Mouse (Mus musculus) myocyte (in vitro differentiated cells): ENCODE measurements at regions not wholly inside any gene's neighbourhood (a gene's known extent, or its start where the extent isn't known, plus 50 kb on each side); places are given as distances from the start of the nearest gene placed in this dataset.

Source experiments
- H3K27me3 ChIP-seq: one replicate; pipeline ENCODE4 v1.6.1; 2011; ENCODE audit not compliant: control insufficient read depth, insufficient read depth, insufficient read length
- H3K36me3 ChIP-seq: one replicate; pipeline ENCODE4 v1.6.1; 2011; ENCODE audit not compliant: control insufficient read depth, insufficient read depth
- H3K4me2 ChIP-seq: one replicate; pipeline ENCODE4 v1.6.1; 2011; ENCODE audit warnings: low read depth, control low read depth
- H3K4me3 ChIP-seq: one replicate; pipeline ENCODE4 v1.5.1; 2011; ENCODE audit warnings: mild to moderate bottlenecking, control low read depth, moderate library complexity
- H3K79me2 ChIP-seq: one replicate; pipeline ENCODE4 v1.6.1; 2011; ENCODE audit not compliant: control insufficient read depth, insufficient read depth
- H3ac ChIP-seq: one replicate; pipeline ENCODE4 v1.6.1; 2011; ENCODE audit not compliant: control insufficient read depth, insufficient read length
- CEBPB ChIP-seq: IDR thresholded peaks from 2 replicates; pipeline ENCODE4 v1.6.1; 2011; ENCODE audit warnings: mild to moderate bottlenecking, moderate library complexity; ENCODE audit not compliant: poor library complexity, insufficient read depth, severe bottlenecking
- E2F4 ChIP-seq: IDR thresholded peaks from one replicate; pipeline ENCODE4 v1.6.1; 2011; ENCODE audit warnings: mild to moderate bottlenecking, control low read depth, moderate library complexity; ENCODE audit not compliant: insufficient read depth
- MAX ChIP-seq: IDR thresholded peaks from one replicate; pipeline ENCODE4 v1.6.1; 2011; ENCODE audit warnings: low read depth, mild to moderate bottlenecking, control low read depth
- MYOD1 ChIP-seq, 3 experiments: IDR thresholded peaks; one replicate each; pipeline ENCODE4 v1.6.1; 2011; ENCODE audit warnings: control low read depth in 2 of 3, low read depth in 2 of 3, mild to moderate bottlenecking in 2 of 3, moderate library complexity in 1 of 3; ENCODE audit not compliant: insufficient read length in 2 of 3, control insufficient read depth in 1 of 3
- MYOG ChIP-seq, 3 experiments: IDR thresholded peaks; one replicate each; pipeline ENCODE4 v1.6.1; 2011; ENCODE audit warnings: control low read depth in 2 of 3, low read depth in 2 of 3, mild to moderate bottlenecking in 2 of 3; ENCODE audit not compliant: insufficient read length in 2 of 3, control insufficient read depth in 1 of 3, insufficient read depth in 1 of 3
- POLR2A ChIP-seq: IDR thresholded peaks from one replicate; pipeline ENCODE4 v1.6.1; 2011; ENCODE audit warnings: low read depth, mild to moderate bottlenecking, control low read depth, moderate library complexity; ENCODE audit not compliant: insufficient read length
- POLR2AphosphoS2 ChIP-seq: IDR thresholded peaks from one replicate; pipeline ENCODE4 v1.6.1; 2011; ENCODE audit warnings: low read depth, control low read depth; ENCODE audit not compliant: insufficient read length
- REST ChIP-seq: IDR thresholded peaks from one replicate; pipeline ENCODE4 v1.6.1; 2011; ENCODE audit warnings: mild to moderate bottlenecking, control low read depth, moderate library complexity; ENCODE audit not compliant: insufficient read depth, insufficient read length
- SRF ChIP-seq: IDR thresholded peaks from one replicate; pipeline ENCODE4 v1.6.1; 2011; ENCODE audit warnings: low read depth; ENCODE audit not compliant: control insufficient read depth, insufficient read length
- TCF12 ChIP-seq: IDR thresholded peaks from one replicate; pipeline ENCODE4 v1.6.1; 2011; ENCODE audit warnings: mild to moderate bottlenecking, control low read depth; ENCODE audit not compliant: poor library complexity, insufficient read depth, severe bottlenecking
- TCF3 ChIP-seq: IDR thresholded peaks from one replicate; pipeline ENCODE4 v1.6.1; 2011; ENCODE audit warnings: low read depth, control low read depth; ENCODE audit not compliant: insufficient read length
- USF1 ChIP-seq: IDR thresholded peaks from one replicate; pipeline ENCODE4 v1.6.1; 2011; ENCODE audit warnings: low read depth, mild to moderate bottlenecking, control low read depth, moderate library complexity

- no peaks in the 10 kb centered on the region for H3K36me3 ChIP-seq
- H3K27me3 ChIP-seq, result no peaks in the 10 kb centered on the region
- H3ac ChIP-seq, result no peak overlapping the region
- no peak for TF ChIP-seq MYOD1 (IDR thresholded peaks at IDR 0.05; ENCODE audit: control insufficient read depth in 1 of 3, insufficient read length in 2 of 3, low read depth in 2 of 3)
- no peak for TF ChIP-seq MYOG (IDR thresholded peaks at IDR 0.05; ENCODE audit: control insufficient read depth in 1 of 3, insufficient read depth in 1 of 3, insufficient read length in 2 of 3, low read depth in 2 of 3)
- no peak for TF ChIP-seq SRF
- H3K4me3 ChIP-seq, result no peak overlapping the region
- no peaks in the 10 kb centered on the region for H3K79me2 ChIP-seq
- no peak overlapping the region for H3K4me2 ChIP-seq
Measured at GRCm38 (mm10) chr10:118737064-118737463, 132.9 kb downstream of the Dyrk2 start.

GRCm38 (mm10) chr10:118739849-118740481 lies 130.0 kb downstream of the Dyrk2 start:
- TF ChIP-seq MYOG (IDR thresholded peaks at IDR 0.05; ENCODE audit: control insufficient read depth in 1 of 3, insufficient read depth in 1 of 3, insufficient read length in 2 of 3, low read depth in 2 of 3) (no peak), REST (no peak), SRF (no peak), POLR2A (no peak), POLR2AphosphoS2 (no peak)
- H3ac ChIP-seq, result no peak overlapping the region
- no peaks in the 10 kb centered on the region for H3K36me3 ChIP-seq
- H3K4me2 ChIP-seq, result no peak overlapping the region
- no peak overlapping the region for H3K4me3 ChIP-seq
- H3K79me2 ChIP-seq, result no peaks in the 10 kb centered on the region
- no peaks in the 10 kb centered on the region for H3K27me3 ChIP-seq

- Histone ChIP-seq H3K79me2 (no peaks in the 10 kb centered on the region), H3ac (no peak overlapping the region), H3K27me3 (no peaks in the 10 kb centered on the region), H3K4me3 (no peak overlapping the region), H3K4me2 (no peak overlapping the region), H3K36me3 (no peaks in the 10 kb centered on the region)
- TF ChIP-seq MYOD1 (IDR thresholded peaks at IDR 0.05; ENCODE audit: control insufficient read depth in 1 of 3, insufficient read length in 2 of 3, low read depth in 2 of 3) (no peak), CEBPB (no peak), USF1 (no peak), POLR2AphosphoS2 (no peak), REST (no peak), MYOG (IDR thresholded peaks at IDR 0.05; ENCODE audit: control insufficient read depth in 1 of 3, insufficient read depth in 1 of 3, insufficient read length in 2 of 3, low read depth in 2 of 3) (no peak), POLR2A (no peak), SRF (no peak), MAX (no peak)
Measured at GRCm38 (mm10) chr10:118743831-118744230, 126.2 kb downstream of the Dyrk2 start.

GRCm38 (mm10) chr10:118746719-118747395 lies 123.2 kb downstream of the Dyrk2 start:
- H3K79me2 ChIP-seq, result no peaks in the 10 kb centered on the region
- H3ac ChIP-seq, result no peak overlapping the region
- no peak overlapping the region for H3K4me3 ChIP-seq
- H3K4me2 ChIP-seq, result peak overlapping the region; percentile 58
- no peaks in the 10 kb centered on the region for H3K27me3 ChIP-seq
- H3K36me3 ChIP-seq, result no peaks in the 10 kb centered on the region
- TF ChIP-seq SRF, result peak; percentile 95
- TF ChIP-seq MAX, result no peak

- no peak overlapping the region for H3K4me2 ChIP-seq
- TF ChIP-seq MAX (no peak), MYOD1 (IDR thresholded peaks at IDR 0.05; ENCODE audit: control insufficient read depth in 1 of 3, insufficient read length in 2 of 3, low read depth in 2 of 3) (no peak), POLR2A (no peak), USF1 (no peak), E2F4 (no peak), CEBPB (no peak), MYOG (IDR thresholded peaks at IDR 0.05; ENCODE audit: control insufficient read depth in 1 of 3, insufficient read depth in 1 of 3, insufficient read length in 2 of 3, low read depth in 2 of 3) (no peak), SRF (no peak), TCF3 (no peak), POLR2AphosphoS2 (no peak), TCF12 (no peak), REST (no peak)
- no peaks in the 10 kb centered on the region for H3K27me3 ChIP-seq
- H3K4me3 ChIP-seq, result no peak overlapping the region
- H3K79me2 ChIP-seq, result no peaks in the 10 kb centered on the region
- H3K36me3 ChIP-seq, result no peaks in the 10 kb centered on the region
- H3ac ChIP-seq, result no peak overlapping the region
Measured at GRCm38 (mm10) chr10:118749039-118749438, 121.0 kb downstream of the Dyrk2 start.
